Mouse (Mus musculus) left cerebral cortex, adult 9 months (tissue): Measurements from ENCODE around the gene Prickle2.

Source experiments
- DNase-seq, 2 experiments: peaks; one replicate each; pipeline ENCODE4 v3.0.0; 2022; ENCODE audit warnings: low spot score in 2 of 2

The Prickle2 gene

GRCm38 (mm10) chr6:92667544-92667943, 38.4 kb downstream of the Prickle2 start:
- DNase-seq = no peak

DNA sequence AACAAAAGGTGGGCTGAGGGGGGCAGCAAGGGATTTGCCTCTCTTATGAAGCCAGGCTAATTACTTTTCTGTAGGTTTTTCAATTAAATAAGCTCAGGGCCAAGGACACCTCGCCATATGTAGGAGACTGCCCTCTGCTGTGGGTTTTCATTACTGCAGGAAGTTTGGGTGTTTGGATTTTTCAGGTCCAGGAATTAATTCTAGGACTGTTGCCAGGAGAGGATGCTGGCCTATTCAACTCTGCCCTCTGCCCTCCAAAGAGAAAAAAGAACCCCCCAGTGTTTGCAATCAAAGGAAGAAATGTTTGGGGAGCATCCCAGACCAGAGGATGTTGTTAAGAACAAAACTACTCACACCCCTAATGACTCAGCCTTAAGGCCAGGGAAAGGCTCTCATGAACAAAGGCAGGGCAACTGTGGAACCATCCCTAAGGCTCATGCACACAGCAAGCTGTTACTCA, 40.4 kb downstream of the Prickle2 start:
- DNase-seq = peak; percentile 40 to 89

DNA sequence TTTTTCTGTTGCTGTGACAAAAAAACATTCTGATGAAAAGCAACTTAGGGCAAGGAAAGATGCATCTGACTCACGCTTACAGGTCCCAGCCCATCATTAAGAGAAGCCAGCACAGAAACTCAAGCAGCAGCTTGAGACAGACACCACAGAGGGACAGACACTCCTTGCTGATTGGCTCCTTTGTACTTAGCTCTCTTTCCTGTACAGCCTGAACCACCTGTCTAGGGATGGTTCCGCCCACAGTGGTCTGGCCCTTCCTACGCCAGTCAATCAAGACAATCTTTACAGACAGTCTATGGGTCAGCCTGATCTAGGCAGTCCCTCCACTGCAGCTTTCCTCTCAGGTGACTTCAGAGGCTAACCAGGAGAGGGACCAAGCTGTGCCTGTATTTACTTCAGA, 42.1 kb downstream of the Prickle2 start:
- DNase-seq = no peak

DNA sequence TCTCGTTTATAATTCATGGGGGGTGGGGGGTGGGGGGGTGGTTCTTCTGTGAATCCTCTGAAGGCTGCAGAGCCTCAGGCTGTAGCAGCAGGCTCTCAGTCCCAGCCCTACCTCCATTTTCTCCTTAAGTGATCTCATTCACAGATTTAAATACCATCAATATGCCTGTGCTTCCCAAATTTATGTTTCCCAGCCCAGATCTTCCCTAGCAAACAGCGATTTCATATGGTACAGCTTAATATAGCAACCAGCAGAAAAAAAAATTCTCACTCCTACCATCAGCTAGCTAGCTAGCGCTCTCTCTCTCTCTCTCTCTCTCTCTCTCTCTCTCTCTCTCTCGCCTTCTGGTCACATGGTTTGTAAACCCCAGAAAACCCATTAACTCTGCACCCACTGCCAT, 42.5 kb downstream of the Prickle2 start:
- peak; percentile 67 to 74 for DNase-seq

DNA sequence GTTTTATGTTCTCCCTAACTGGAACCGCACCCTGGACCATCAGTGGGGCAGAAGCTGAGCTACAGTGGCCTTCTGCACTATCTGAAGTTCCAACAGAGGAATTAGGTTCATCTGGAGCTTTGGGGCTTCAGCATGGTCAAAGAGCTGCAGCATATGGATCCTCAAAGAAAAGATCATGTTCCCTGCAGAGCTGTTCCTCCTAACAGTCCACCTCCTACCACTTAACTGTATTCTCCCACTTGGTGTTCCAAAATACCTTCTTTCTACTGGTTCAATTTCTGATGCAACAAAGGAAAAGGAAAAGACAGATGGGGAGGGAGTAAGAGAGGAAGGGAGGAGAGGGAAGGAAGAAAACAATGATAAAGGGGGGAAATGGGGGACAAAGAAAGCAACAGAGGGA, 56.9 kb downstream of the Prickle2 start:
- no peak for DNase-seq

- no peak for DNase-seq
These were observed 57.4 kb downstream of the Prickle2 start for GRCm38 (mm10) chr6:92648571-92648970.

DNA sequence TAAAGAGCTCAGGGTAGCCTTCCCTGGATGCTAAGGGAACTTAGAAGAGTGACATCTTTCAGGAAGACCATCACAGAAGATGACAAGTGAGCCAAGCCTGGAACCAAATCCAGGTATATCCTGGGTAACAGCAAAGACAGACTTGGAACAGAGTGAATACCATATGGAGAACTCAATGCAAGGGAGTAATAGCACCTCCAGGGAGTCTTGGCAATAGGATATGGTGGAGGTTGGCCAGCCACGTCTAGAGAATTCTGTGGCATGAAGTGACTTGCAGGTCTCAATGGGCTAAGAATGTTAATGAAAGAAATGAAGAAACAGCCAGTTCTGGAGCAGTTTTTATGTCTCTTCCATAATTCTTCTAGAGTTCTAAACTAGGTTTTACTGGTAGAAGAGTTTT, 63.0 kb downstream of the Prickle2 start:
- no peak for DNase-seq

DNA sequence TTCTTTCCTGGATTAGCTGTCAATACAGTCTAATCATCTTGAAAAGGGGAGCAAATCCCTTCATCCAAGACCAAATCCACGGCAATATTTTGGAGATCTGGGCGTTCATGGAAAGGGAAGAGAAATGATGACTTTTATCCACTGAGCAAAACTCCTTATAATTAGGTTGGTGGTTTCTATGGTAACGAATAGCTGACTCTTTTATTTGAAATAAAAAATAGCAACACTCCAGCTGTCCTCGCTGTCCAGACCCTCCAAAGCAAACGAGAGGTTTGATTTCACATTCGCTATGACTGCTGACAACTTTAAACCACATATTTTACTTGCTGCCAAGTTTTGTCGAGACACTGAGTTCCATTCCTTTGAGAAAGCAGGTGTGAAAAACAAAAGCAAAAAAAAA, 64.0 kb downstream of the Prickle2 start:
- DNase-seq = no peak

- no peak for DNase-seq
These were observed 65.1 kb downstream of the Prickle2 start for GRCm38 (mm10) chr6:92640896-92641295.

DNA sequence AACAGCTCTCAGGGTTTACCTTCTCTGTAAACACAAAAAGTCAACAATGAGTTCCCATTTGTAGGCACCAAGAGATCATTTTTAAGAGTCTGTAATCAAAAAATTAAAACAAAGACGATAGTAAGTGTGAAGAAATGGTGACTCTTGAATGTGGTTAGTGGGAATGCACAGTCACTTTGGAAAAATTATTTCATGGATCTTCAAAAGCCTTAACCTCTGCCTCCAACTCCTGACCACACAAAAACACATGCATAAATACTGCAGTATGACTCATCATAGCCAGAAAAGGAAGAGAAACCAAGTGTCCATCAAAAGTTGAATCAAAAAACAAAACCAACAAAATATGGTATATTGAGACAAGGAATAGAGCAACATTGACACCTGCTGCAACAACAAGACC, 69.5 kb downstream of the Prickle2 start:
- no peak for DNase-seq

DNA sequence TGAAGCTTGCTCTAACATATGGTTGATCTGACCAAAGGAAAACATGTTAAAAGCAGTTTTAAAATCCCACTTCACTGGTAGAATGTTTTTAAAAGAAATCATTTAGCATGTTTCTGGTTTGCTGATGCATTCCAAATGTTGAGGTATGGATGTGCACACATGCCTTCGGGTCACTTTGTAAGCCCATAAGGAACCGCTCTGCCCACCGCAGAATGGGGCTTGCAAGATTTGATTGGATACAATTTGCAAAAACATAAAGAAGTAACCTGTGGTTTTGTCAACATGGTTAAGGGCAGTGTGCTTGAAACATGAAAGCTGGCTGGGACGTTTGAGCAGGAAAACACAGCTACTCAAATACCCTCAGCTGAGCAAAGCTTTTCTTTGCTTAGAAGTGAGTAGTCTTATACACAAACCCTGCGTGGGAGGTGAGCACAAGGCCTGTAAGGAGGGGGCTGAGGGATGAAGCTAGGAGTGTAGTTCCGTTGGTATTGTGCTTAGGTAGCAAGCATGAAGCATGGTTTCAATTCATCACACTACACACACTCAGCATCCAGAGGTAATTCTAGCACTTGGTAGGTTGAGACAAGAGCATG, 71.0 kb downstream of the Prickle2 start:
- DNase-seq = no peak

DNA sequence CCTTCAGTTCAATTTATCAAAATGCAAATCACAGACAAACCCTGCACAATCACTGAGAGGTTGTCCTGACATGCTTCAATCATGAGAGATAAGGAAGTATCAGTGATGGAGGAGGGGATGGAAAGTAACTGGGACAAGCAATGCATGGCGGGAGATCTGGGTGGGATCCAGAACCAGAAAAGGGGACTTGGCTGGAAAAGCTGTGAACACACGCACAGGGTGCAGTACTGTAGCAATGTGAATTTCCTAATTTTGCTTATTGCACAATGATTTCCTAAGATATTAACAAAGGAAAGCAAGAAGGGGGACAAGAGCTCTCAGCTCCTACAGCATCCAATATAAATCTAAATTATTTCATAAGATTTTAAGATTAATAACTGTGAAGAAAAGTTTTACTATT, 75.0 kb downstream of the Prickle2 start:
- no peak for DNase-seq

- DNase-seq = no peak
These were observed 78.2 kb downstream of the Prickle2 start for GRCm38 (mm10) chr6:92627711-92628110.

DNA sequence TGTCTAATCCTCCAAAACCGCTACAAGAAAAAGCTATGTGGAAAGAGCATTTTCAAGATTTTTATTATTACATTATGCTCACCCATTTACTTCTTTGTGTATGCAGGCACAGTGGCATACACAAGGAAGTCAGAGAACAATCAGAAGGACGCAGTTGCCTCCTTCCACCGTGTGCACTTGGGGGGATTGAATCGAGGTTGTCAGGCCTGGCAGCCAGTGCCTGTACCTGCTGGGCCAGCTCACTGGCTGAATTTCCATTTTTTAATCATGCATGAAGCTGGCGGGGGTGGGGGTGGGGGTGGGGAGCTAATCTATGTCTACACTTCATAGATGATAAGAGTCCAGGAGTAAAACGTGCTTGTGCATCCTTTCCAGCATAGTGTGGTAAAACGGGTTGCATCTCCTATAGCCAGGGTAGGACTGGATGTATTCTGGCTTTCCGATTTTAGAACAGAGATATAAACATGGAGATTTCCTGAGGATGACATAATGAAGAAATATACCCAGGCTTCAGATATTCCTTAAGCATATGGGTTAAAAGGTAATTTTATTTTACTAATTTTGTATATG, 78.8 kb downstream of the Prickle2 start:
- DNase-seq = no peak

GRCm38 (mm10) chr6:92625923-92626322, 80.0 kb downstream of the Prickle2 start:
- no peak for DNase-seq

- DNase-seq = no peak
These were observed 81.6 kb downstream of the Prickle2 start for GRCm38 (mm10) chr6:92624306-92624705.

GRCm38 (mm10) chr6:92617183-92617582, 88.8 kb downstream of the Prickle2 start:
- DNase-seq = no peak

GRCm38 (mm10) chr6:92614771-92615170, 91.2 kb downstream of the Prickle2 start:
- DNase-seq = no peak

DNA sequence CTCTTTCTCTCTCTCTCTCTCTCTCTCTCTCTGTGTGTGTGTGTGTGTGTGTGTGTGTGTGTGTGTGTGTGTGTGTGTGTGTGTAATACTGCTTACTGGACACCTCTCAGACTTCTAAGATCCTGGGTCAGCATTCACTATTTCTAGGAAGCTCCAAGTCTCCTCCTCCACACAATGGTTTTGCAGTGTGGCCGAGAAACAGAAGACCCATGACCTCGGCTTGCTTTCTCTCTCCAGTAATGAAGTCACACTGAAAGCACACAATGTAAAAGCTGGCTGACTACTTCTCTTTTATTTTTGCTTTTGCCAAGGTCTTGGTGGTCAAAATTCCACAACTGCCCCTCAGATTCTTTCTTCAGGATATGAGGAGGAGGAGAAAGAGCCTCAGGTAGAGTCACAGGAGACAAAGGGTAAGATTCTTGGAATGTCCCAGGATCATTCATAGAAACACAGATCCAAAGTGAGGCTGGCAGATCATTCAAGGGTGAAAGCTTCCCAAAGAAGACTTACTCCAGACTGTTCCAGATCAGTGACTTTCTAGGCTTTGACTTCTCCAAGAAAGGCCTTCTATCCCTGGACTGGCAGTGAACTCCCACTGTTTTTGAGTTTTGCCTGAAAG, 93.7 kb downstream of the Prickle2 start:
- no peak for DNase-seq

DNA sequence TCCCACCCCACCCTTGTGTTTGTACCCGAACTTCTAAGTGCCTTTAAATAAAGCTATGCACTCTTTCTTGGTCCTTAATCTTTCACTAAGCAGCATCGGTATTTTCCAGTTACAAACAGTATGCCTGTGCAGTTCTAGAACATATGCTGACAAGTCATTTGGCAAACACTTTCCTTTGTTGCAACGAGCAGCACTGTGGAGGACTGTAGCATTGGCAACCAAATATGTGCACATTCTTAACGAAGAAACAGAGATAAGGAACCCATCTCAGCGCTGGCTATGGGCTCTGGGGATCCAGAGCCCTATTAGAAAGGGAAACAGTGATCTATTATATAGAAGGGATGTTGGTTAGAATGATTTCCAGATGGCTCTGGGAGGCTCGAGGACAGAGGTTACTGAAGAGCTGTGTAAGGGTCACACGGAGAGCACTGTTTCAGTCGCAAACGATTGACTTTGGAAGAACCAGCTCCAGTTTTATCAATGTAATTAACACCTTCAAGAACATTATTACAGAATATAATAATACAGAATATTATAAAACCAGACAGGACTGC, 96.2 kb downstream of the Prickle2 start:
- peak; percentile 42 to 68 for DNase-seq

- DNase-seq = no peak
These were observed 96.9 kb downstream of the Prickle2 start for GRCm38 (mm10) chr6:92609078-92609477.

DNA sequence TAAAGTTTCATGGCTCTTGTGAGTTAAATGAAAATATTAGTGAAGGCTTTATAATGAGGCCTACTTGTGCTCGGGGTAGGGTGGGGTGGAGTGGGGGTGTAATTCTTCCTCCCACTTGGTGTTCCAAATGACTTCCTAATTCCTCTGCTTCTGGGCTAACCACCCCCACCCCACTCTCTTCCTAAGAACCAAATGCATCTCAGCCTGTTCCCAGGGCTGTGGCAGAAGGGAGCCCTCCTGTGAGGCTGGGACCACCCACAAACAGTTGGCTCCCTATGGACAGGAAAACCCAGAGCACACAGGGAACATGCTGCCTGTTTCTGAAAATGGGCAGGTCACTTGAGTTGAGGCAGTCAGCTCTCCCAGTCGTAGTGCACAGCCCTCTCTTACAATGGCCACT, 100.8 kb downstream of the Prickle2 start:
- DNase-seq = no peak

GRCm38 (mm10) chr6:92596340-92596739, 109.6 kb downstream of the Prickle2 start:
- no peak for DNase-seq
